Comparison of ENCODE assay signal across 9 mouse cellular contexts in the genomic region with DNA sequence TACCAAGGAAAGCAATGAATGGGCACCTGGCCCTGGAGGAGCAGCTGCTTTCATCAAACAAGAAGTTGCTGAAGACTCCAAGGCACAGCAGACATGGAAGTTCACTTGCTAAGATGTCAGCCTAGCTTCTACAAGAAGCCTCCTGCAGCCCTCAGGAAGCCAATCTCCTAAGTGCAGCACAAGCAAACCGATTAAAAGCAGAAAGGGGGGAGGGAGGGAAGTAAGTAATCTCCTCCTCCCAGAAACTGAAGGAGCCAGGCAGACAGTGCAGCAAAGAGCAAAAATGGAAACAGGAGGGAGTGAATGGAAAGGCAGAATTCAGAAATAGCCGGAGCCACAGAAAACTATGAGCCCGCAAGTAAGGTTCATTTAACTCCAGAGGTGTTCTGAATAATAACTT. TPM values are rescaled to one million over a fixed set of nuclear protein-coding genes. Genes with fewer than 3 reads are reported as not detected.
DNase-seq lines count a peak whose midpoint lies in the region; ATAC-seq and TF ChIP-seq lines count a peak whose summit lies in the region.
"Had no signal": no experiment of that assay in that cellular context is flagged by ENCODE, and none has a peak within 500 bp of the region (broad histone marks: within the 10 kb centered on the region; RNA-seq: fewer than 3 reads in every experiment).

No protein-coding gene starts in this region.

- H3K36me3 ChIP-seq in heart, adult 2 months (ENCODE audit: control insufficient read depth, insufficient read depth, low read length), result peaks cover 6% of the 10 kb centered on the region; the same call in 1 of the 2 replicates
- peaks cover 22% of the 10 kb centered on the region for H3K36me3 ChIP-seq in liver, embryonic 12.5 days

- H3K27ac ChIP-seq in heart, adult 2 months, result peak overlapping the region; percentile 59; the same call in 1 of the 2 replicates
- H3K27ac ChIP-seq in liver, embryonic 12.5 days, result peak overlapping the region; percentile 88
- H3K27ac ChIP-seq: neural tube, embryonic 13.5 days had no signal

- H3K79me2 ChIP-seq in heart, adult 2 months (replicated peaks; ENCODE audit: control insufficient read depth, insufficient read depth, low read length), result peaks cover 3% of the 10 kb centered on the region

- WGBS in heart, adult 2 months, result 33% methylated on average over 3 of the region's 3 CpGs
- WGBS in liver, embryonic 12.5 days (ENCODE audit: insufficient replicate concordance), result 10% methylated on average over 3 of the region's 3 CpGs

- peak overlapping the region; percentile 56 for H3K4me2 ChIP-seq in liver, embryonic 12.5 days
- H3K4me2 ChIP-seq: neural tube, embryonic 13.5 days had no signal

- H3K9me3 ChIP-seq in liver, embryonic 12.5 days (replicated peaks), result no peaks in the 10 kb centered on the region
- H3K9me3 ChIP-seq: neural tube, embryonic 13.5 days had no signal

- H3K27me3 ChIP-seq in heart, adult 2 months (ENCODE audit: control insufficient read depth, insufficient read depth, low read length), result no peaks in the 10 kb centered on the region
- H3K27me3 ChIP-seq in liver, embryonic 12.5 days (replicated peaks), result no peaks in the 10 kb centered on the region
- H3K27me3 ChIP-seq: neural tube, embryonic 13.5 days had no signal

- TF ChIP-seq CTCF in heart, adult 2 months (IDR thresholded peaks at IDR 0.05), result no peak

- no peak for TF ChIP-seq POLR2A in heart, adult 2 months (IDR thresholded peaks at IDR 0.05; ENCODE audit: insufficient read depth, low read depth, low read length)

- ATAC-seq in liver, embryonic 12.5 days, result peak; percentile 90

- TF ChIP-seq EP300 in heart, adult 2 months (IDR thresholded peaks at IDR 0.05; ENCODE audit: insufficient read depth, low read depth, low read length), result no peak

- no peak for DNase-seq in heart, adult 2 months
- no peak for DNase-seq in heart, adult 18-20 months
- peak; percentile 55 for DNase-seq in right cerebral cortex, adult 18-20 months
- DNase-seq in right cerebral cortex, adult 2 months (ENCODE audit: low spot score in 2 of 2), result no peak
- no peak for DNase-seq in B cell, adult 2 months
- no peak for DNase-seq in gastrocnemius, postnatal 4 days (ENCODE audit: low spot score in 2 of 2)
- no peak for DNase-seq in urinary bladder, adult 18-20 months (ENCODE audit: low spot score in 2 of 2)

- H3K4me1 ChIP-seq in heart, adult 2 months (ENCODE audit: control insufficient read depth, insufficient read depth, low read length), result peaks cover 23% of the 10 kb centered on the region
- peaks cover 59% of the 10 kb centered on the region for H3K4me1 ChIP-seq in liver, embryonic 12.5 days

- H3K9ac ChIP-seq in heart, adult 2 months (ENCODE audit: low read depth, low read length), result no peak overlapping the region
- peak overlapping the region; percentile 40 for H3K9ac ChIP-seq in liver, embryonic 12.5 days
- H3K9ac ChIP-seq: neural tube, embryonic 13.5 days had no signal

- intact Hi-C loops in heart, adult 2 months (cut with DNase I), result no loop called here

- no peak overlapping the region for H3K4me3 ChIP-seq in heart, adult 2 months
- peak overlapping the region; percentile 3 for H3K4me3 ChIP-seq in liver, embryonic 12.5 days
- H3K4me3 ChIP-seq: neural tube, embryonic 13.5 days had no signal

RNA-seq across cellular contexts. Expression of a gene that starts 19.7 kb away (rescaled TPM):
- 10 to 100 TPM; 11.7 to 12.4 TPM for total RNA-seq in heart, adult 2 months (2021)
- polyA plus RNA-seq in heart, adult 2 months (2012; rRNA removed), result 13.0 and 20.4 TPM in 2 replicates
- 10 to 100 TPM; 13.4 to 14.6 TPM for total RNA-seq in heart, adult 18-20 months (2021)
- 15.4 and 15.7 TPM in 2 replicates for polyA plus RNA-seq in liver, embryonic 12.5 days (2016; fragmentation: Nextera tagmentation; extraction: Ambion mirVana)
- total RNA-seq in gastrocnemius, postnatal 4 days (2021), result 10 to 100 TPM; 24.8 to 27.5 TPM
